Mouse (Mus musculus): ENCODE data around the gene Rpl26. TPM values are rescaled to one million over a fixed set of nuclear protein-coding genes. Genes with fewer than 3 reads are reported as not detected.

Rpl26 gene
- polyA plus RNA-seq, 1 experiment = 1,707 TPM

DNA sequence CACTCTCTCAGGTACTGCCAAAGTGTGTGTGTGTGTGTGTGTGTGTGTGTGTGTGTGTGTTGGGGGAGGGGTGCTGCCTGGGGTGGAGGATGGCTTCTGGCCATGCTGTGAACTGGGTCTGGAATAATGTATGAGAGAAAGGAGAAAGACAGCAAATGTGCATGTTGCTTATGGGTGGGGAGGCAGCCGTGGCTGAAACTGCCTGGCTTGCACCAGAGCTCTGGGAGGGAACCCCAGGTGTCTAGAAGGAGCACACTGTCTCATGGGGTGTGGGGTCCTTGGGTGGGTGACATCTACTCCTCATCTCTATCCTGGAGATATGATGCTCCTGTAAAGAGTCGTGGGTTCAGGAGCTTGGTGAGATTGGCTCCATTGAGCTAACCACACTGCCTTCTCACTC is 12.7 kb upstream of the Rpl26 start:
- DNase-seq (ENCODE audit: extremely low spot score in 1 of 2, low spot score in 1 of 2) = no peak

DNA sequence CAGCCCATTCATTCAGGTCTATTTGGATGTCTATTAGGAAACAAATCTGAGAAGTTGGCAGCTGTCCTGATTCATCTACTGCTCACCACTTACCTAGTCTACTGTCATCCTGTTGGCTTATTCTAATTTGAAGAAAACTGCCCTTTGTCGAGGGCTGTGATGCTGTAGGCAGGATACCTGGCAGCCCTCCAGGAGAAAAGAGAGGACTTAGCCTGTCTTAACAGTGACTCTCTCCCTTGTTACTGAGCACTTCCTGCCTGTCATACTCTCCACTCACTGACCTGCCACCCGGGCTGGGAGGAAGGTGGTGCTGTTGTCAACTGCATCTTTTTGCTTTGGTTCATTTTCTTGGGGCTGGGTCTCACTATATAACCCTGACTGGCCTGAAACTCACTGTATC is 10.8 kb upstream of the Rpl26 start:
- DNase-seq (ENCODE audit: extremely low spot score in 1 of 2, low spot score in 1 of 2) = no peak

DNA sequence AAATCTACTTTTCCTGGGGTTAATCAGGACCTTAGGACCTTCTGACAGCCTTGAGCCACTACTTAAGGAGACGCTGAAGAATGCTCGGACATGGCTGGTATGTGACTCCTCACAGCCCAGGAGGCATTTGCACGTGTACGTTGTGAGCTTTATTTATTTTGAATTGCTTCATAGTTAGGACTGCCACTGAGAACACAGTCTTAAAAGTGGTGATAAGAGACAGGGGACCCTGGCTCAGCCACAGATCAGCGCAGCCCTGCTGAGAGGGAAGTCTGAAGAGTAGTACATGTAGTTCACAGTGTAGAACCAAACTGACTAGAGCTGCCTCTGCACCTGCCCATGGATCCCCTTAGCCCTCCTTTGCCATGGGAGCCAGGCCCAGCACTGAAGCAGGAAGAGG is 9.6 kb upstream of the Rpl26 start:
- no peak for DNase-seq (ENCODE audit: extremely low spot score in 1 of 2, low spot score in 1 of 2)

DNA sequence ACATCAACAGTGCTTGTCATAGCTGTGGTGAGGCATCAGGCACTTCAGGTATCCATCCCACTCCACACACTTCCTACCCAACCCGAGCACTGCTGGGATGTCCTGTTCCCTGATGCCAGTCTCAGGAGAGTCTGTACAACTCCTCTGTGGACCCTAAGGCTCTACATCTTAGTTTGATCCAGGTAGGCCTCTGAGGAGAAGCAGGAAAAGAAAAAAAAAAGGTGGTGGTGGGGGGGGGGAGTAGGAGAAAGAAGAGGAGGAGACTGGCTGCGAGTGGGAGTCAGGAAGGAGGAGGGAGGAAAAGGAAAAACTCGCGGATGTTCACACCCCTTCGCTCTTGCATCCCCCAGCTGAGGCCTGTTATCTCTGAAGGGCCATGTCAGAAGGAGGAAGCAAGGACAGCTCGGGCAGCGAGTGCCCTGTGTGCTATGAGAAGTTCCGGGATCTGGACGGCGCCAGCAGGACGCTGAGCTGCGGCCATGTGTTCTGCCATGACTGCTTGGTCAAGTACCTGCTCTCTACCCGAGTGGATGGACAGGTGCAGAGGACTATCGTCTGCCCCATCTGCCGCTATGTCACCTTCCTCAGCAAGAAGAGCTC is 9.1 kb upstream of the Rpl26 start:
- DNase-seq (ENCODE audit: extremely low spot score in 1 of 2, low spot score in 1 of 2) = no peak

DNA sequence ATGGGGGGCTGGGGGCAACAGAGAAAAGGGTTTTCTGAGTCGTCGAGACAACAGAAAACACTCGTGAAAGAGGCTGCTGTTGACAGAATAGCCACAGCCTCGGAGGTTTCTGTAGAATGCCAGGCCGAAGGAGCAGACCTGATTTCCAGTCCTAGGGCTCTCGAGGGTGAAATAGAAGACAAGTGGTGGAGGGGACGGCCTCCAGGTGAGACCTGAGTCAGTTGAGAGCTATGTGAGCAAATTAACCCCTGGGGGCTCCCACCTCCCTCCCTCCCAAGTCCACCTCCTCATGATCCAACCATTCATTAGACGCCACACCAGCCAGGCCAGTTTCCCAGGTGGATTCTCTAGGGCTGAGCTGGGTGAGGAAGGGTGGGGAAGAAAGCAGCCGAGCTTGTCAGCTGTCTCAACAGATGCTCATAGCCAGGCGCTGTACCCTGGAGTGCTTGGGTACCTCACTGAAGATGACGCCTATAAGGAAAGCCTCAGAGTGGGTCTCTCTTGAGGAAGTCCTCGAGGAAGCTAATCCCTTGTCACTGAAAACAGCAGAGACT is 7.4 kb upstream of the Rpl26 start:
- DNase-seq (ENCODE audit: extremely low spot score in 1 of 2, low spot score in 1 of 2) = no peak

DNA sequence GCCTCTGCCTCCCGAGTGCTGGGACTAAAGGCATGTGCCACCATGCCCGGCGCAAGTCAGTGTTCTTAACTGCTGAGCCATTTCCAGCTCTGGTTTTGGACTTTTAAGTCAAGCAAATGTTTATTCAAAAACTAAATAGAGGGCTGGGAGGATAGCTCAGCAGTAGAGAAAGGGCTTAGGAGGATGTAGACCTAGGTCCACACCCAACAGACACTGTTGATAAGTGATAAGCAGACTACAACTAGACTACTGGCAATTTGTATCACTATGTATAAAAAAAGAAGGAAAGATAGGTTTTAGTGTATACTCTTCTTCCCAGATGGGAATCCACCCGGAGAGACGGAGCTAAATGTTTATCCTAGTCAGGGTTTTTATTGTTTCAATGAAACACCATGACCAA is 5.1 kb upstream of the Rpl26 start:
- no peak for DNase-seq (ENCODE audit: extremely low spot score in 1 of 2, low spot score in 1 of 2)

DNA sequence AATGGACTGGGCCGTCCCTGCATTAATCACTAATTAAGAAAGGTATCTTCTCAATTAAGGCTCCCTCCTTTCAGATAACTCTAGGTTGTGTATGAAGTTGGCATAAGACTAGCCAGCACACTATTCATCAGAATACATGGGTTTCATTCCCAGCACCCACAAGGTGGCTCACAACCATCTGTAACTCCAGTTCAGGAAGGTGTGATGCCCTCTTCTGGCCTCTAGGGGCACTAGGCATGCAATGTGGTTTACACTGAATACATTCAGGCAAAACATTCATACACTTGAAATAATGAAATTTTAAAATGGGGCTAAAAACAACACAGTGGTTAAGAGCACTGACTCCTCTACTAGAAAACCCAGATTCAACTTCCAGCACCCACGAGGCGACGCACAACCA is 4.3 kb upstream of the Rpl26 start:
- peak in 1 of 2 experiments; percentile 47 for DNase-seq (ENCODE audit: extremely low spot score in 1 of 2, low spot score in 1 of 2)

DNA sequence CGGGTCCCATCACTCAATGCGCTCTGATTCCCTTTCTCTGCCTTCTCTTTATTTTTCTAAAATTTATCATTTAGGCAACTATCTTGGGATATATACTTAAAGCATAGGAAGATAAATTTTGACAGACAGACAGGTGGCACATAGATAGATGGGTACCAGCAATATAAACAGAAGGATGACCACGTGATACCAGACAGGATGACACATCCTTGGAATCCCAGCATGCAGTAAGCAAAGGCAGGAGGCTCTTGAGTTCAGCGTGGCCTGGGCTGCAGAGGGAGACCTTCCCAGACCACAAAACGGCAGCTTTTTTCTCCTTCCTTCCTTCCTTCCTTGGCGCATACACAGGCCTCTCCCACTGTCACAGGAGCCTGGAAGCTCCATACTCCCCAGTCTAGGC is 3.5 kb upstream of the Rpl26 start:
- no peak for DNase-seq (ENCODE audit: extremely low spot score in 1 of 2, low spot score in 1 of 2)

DNA sequence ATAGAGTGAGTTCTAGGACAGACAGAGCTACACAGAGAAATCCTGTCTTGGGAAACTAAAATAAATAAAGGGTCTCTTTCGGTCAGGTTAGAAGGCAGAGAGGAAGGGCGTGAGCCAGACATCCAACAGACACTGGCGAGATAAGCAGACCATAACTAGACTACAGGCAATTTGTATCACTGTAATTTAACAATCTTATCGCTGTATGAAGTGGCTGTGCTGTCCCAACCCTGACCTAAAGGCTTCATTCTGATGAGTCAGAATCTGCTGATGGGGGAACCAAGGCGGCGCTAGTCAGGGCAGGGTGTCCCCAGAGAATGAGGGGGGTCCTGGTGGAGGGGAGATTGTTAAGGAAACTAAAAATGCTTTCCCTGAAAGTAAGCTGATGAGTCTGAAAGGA is 2.6 kb upstream of the Rpl26 start:
- DNase-seq (ENCODE audit: extremely low spot score in 1 of 2, low spot score in 1 of 2) = no peak

DNA sequence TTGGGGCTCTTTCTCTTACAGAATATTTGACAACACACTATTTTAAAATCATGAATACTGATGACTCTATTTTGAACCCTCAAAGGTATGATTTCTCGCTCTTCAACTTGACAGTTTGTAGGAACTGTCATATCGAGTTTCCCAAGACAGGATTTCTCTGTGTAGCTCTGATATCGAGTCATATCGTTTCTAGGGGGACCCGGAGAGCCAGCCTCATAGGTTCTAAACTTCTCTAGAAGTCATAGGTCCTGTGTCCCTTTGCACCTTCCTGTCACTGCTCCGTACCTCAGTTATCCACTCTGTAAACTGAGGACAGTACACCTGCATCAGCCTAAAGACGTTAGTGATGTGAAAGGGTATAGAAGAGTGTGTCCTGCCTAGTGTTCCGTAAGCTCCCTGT is 1.6 kb upstream of the Rpl26 start:
- DNase-seq (ENCODE audit: extremely low spot score in 1 of 2, low spot score in 1 of 2) = no peak

DNA sequence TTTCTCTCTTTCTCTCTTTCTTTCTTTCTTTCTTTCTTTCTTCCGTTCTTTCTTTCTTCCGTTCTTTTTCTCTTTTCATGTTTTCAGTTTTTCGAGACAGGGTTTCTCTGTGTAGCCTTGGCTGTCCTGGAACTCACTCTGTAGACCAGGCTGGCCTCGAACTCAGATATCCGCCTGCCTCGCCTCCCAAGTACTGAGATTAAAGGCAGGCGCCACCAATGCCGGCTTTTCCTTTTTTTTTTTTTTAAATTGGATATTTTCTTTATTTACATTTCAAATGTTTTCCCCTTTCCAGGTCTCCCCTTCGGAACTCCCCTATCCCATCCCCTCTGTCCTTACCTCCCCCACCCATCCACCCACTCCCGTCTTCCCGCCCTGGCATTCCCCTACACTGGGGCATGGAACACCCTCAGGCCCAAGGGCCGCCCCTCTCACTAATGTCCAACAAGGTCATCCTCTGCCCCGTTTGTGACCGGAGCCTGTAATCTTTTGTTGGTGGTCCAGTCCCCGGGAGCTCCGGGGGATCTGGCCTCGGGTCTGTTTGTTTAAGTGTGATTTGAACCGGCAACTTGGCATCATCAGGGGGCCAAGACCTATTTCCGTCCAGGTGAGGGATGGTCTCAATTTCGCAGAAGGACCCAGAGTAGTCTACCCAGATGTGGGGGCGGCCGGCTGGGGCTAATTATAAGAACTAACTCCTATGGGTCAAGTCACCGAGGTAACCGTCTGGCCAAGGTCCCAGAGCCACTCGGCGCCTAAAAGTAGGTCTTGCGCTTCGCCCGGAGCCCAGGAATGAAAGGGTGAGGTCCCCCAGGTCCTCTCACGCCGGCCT is 648 bp upstream of the Rpl26 start:
- no peak for DNase-seq (ENCODE audit: extremely low spot score in 1 of 2, low spot score in 1 of 2)

DNA sequence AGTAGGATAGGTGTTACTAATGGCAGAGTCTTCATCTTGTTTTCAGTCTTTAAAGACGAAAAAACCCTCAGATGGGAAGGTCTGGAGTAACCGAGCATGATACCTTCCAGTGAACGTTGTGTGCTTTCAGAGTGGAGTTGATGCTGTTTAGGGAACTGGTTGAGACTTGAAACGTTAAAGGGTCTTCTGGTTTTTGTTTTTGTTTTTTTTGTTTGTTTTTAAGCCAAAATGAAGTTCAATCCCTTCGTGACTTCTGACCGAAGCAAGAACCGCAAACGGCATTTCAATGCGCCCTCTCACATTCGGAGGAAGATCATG is 623 bp downstream of the Rpl26 start:
- DNase-seq (ENCODE audit: extremely low spot score in 1 of 2, low spot score in 1 of 2) = no peak

DNA sequence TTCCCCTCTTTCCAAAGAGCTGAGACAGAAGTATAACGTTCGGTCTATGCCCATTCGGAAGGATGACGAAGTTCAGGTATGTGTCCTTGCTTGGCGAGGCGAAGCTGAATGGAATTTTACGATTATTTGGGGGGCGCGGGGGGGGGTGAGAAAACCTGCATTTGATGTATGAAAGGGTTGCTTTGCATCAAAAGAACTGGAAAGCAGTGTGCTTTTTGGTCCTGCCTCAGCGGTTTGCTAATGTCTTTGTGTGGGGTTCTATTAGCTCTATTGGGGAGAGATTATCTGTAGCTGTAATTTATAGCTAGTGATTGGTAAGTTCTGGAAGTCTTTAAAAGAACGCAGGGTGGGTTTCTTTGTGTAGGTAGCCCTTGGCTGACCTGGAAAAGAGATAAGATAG is 984 bp downstream of the Rpl26 start:
- DNase-seq (ENCODE audit: extremely low spot score in 1 of 2, low spot score in 1 of 2) = no peak

DNA sequence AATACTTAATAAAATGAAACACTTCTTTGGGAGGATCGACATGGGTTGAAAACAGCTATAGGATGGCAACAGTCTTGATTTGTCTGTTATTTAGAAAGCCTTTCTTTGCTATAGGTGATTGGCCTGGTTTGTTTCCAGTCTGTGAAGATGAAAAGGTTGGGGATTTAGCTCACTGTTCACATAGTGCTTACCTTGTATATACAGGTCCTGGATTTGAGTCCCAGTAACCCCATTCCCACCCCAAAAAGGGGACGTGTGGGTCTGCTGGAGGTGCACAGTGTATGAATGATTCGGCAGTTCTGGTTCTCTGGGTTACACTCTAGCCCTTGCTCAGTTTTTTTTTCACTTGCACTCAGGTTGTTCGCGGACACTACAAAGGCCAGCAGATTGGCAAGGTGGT is 1.4 kb downstream of the Rpl26 start:
- no peak for DNase-seq (ENCODE audit: extremely low spot score in 1 of 2, low spot score in 1 of 2)

DNA sequence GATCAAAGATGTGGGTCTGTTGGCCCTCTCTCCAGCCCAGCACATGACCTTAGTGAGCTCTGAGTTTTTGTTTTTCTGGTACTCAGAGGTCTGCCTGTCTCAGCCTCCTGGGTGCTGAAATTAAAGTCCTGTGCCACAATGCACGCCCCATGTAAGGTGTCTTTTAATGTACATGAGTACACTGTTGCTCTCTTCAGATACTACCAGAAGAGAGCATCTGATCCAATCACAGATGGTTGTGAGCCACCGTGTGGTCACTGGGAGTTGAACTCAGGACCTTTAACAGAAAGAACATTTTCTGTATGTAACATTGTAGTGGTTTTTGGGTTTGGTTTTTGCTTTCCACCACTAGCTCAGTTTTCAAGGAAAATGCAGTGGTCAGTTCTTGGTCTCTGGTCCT is 2.4 kb downstream of the Rpl26 start:
- no peak for DNase-seq (ENCODE audit: extremely low spot score in 1 of 2, low spot score in 1 of 2)

DNA sequence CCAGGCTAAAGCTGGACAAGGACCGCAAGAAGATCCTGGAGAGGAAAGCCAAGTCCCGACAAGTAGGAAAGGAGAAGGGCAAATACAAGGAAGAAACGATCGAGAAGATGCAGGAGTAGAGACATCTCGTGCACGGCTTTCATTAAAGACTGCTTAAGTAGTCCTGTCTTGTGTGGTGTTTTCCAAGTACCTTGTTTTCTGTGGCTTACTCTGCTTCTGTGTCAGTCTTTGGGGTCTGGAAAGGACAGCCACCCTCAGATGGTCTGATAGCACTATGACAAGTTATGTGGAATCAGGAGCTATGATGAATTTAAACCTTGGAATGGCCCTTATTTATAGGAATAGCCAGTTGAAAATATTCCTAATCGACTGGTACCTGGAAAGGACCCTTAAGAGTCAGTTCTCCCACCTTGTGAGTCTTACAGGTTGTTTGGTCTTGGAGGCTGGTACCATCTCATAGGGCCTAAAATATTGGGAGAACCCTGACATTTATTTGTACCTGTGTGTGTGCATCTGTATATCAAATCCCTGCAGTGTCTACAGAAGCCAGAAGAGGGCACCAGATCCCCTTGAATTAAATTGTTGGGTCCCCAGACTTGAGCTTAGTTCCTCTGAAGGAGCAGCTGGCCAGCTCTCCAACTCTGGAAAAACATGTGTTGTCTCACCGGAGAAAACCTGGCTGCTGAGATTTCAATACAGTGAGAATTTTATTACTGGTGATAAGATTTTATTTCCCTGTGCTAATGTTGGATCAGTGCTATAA is 3.2 kb downstream of the Rpl26 start:
- peak; percentile 69 to 93 for DNase-seq (ENCODE audit: extremely low spot score in 1 of 2, low spot score in 1 of 2)

DNA sequence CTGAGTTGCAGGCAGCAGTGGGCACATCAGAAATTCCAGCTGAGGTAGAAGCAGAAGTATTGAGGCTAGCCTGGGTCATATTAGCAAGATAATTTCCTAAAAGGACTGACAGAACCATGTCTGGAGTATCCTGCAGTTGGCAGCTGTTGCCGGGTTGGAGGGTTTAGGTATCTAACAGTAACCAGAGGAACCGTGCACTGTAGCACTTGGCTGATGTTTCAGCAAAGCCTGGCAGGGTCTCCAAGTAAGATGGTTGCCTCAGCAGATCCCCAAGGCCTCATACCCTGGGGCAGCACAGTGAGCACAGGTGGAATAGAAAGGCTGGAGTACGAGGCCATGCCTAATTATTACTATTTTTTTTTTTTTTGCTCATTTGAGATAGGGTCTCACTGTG is 3.8 kb downstream of the Rpl26 start:
- no peak for DNase-seq (ENCODE audit: extremely low spot score in 1 of 2, low spot score in 1 of 2)

DNA sequence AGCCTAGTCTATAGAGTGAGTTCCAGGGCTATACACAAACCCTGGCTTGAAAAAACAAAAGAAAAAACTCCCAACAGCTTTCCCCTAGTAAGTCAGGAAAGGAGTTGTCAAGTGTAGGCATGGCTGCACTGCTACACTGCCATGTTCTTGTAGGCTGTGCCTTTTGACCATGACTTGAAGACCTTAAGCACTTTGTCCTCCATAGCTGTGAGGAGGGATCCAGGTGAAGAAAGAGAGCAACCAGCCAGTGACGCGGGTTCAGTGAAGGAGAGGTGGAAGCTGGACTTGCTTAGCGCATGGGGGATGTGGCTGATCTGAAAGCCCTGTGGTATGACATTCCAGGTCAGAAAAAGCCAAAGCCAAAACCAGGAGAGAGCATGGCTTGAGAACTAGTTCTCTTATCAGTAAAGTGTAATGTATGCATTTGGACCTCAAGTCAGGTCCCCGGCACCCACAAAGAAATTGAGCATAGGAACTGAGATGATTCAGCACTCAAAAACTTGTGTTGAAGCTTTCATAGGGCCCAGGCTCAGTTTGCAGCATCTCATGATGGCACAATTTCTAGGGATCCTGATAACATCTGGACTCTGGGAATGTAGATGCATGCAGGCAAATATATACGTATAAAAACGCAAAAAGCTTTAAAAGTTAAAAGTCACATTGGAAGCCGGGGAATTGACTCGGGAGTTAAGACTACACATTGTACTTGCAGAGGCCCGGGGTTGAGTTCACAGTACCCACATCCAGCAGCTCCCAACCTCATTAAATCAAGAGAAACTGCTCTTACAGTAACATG is 4.5 kb downstream of the Rpl26 start:
- DNase-seq (ENCODE audit: extremely low spot score in 1 of 2, low spot score in 1 of 2) = no peak

DNA sequence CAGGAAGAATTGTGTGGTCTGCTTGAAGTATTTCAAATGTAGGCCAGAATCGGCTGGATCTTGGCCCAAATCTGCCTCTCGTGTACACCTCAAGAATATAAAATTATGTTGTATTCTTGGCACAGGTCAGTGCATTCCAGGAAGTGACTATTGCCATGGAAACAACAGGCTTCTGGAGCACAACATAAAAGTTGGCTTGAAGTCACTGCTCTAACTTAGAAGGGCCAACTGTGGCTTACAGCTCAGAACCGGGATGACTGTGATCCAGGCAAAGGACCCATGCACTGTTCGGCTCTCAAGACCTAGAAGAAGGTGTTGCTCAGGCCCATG is 5.0 kb downstream of the Rpl26 start:
- DNase-seq (ENCODE audit: extremely low spot score in 1 of 2, low spot score in 1 of 2) = no peak

DNA sequence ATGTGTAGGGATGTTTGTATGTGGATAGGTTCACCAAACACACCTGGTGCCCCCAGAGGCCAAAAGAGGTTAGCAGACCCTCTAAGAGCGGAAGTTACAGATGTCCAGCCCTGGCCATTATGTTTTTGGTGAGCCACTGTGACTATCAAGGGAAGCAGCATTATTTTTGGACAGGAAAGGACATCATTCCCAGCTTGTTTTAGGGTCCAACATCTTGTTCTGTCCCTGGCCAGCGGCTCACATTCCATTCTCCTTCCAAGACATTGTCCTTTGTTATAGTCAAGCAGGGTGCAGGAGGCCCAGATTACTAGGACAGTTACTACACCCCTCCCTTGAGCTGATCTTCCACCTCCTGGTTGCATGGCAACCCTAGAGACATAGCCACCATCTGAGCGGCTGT is 5.9 kb downstream of the Rpl26 start:
- no peak for DNase-seq (ENCODE audit: extremely low spot score in 1 of 2, low spot score in 1 of 2)
